Mouse (Mus musculus) brain, embryonic 14.5 days (tissue): ENCODE results near the gene Esr1.

Source experiments
- CTCF ChIP-seq: fragments of 200-500 bp; IDR thresholded peaks from 2 replicates; pipeline ENCODE4 v1.5.1; 2012; ENCODE audit warnings: inconsistent platforms, mild to moderate bottlenecking, moderate library complexity, borderline replicate concordance; ENCODE audit not compliant: insufficient read depth, insufficient read length; ENCODE audit errors: extremely low read depth
- POLR2A ChIP-seq: fragments of 200-500 bp; IDR thresholded peaks from 2 replicates; pipeline ENCODE4 v1.6.1; 2012; ENCODE audit warnings: mild to moderate bottlenecking, inconsistent platforms, borderline replicate concordance; ENCODE audit not compliant: poor library complexity, insufficient read depth, insufficient read length, severe bottlenecking; ENCODE audit errors: extremely low read depth

DNA sequence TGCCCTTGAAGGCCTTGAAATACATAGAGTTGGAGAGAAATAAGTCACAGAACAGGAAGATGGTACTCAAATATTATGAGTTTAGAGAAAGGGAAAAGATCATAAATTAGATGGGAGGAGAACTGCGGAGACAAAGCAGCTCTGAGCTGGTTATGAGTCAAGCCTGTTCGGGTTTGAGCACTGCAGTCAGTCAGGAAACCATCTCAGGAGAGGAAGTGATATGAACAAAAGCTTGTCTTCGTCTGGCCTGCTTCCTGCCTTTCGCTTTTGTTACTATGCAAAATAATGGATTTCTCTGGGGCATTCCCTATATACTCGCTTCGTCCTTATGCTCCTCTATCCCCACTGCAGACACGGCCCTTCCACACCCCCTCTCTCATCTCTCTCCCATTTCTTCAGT lies 288.9 kb downstream of the Esr1 start:
- no peak for TF ChIP-seq POLR2A
- TF ChIP-seq CTCF, result no peak
